Mouse (Mus musculus) hindbrain, embryonic 10.5 days (tissue): ENCODE measurements at regions not wholly inside any gene's neighbourhood (a gene's known extent, or its start where the extent isn't known, plus 50 kb on each side); places are given as distances from the start of the nearest gene placed in this dataset.

ENCODE experiments used
- DNase-seq: peaks from one replicate; pipeline ENCODE4 v3.0.0-alpha.2; 2017; ENCODE audit warnings: low spot score
- H3K27ac ChIP-seq: fragments of 300-500 bp; sonication (generic); 2 replicates; pipeline ENCODE4 v1.5.1; 2016; ENCODE audit warnings: mild to moderate bottlenecking, moderate library complexity
- H3K27me3 ChIP-seq: fragments of 300-500 bp; sonication (generic); 2 replicates; pipeline ENCODE4 v1.6.1; 2016; ENCODE audit warnings: mild to moderate bottlenecking; ENCODE audit not compliant: poor library complexity, insufficient read depth, severe bottlenecking
- H3K36me3 ChIP-seq: fragments of 300-500 bp; sonication (generic); 2 replicates; pipeline ENCODE4 v1.6.1; 2016; ENCODE audit warnings: mild to moderate bottlenecking, moderate library complexity
- H3K4me1 ChIP-seq: fragments of 300-500 bp; sonication (generic); replicated peaks from 2 replicates; pipeline ENCODE4 v1.6.1; 2016; ENCODE audit warnings: mild to moderate bottlenecking
- H3K4me3 ChIP-seq: fragments of 300-500 bp; sonication (generic); 2 replicates; pipeline ENCODE4 v1.5.1; 2016; ENCODE audit warnings: mild to moderate bottlenecking, moderate library complexity
- H3K9me3 ChIP-seq: fragments of 300-500 bp; sonication (generic); 2 replicates; pipeline ENCODE4 v1.6.1; 2016; ENCODE audit warnings: mild to moderate bottlenecking, moderate library complexity
- WGBS: fragments of 180-500 bp; shearing (Covaris S2); methylation state at CpG from one replicate; pipeline ENCODE4 v1.1.7; 2016; 5-methylcytosine and 5-hydroxymethylcytosine counted together

GRCm38 (mm10) chr14:103404611-103405010 is 58.0 kb upstream of the Mycbp2 start:
- DNase-seq: no peak
- Histone ChIP-seq H3K9me3 (no peaks in the 10 kb centered on the region), H3K36me3 (no peaks in the 10 kb centered on the region), H3K27ac (no peak overlapping the region), H3K4me1 (no peaks in the 10 kb centered on the region), H3K27me3 (no peaks in the 10 kb centered on the region), H3K4me3 (no peak overlapping the region)
- WGBS: 87% methylated on average over 2 of the region's 2 CpGs

DNA sequence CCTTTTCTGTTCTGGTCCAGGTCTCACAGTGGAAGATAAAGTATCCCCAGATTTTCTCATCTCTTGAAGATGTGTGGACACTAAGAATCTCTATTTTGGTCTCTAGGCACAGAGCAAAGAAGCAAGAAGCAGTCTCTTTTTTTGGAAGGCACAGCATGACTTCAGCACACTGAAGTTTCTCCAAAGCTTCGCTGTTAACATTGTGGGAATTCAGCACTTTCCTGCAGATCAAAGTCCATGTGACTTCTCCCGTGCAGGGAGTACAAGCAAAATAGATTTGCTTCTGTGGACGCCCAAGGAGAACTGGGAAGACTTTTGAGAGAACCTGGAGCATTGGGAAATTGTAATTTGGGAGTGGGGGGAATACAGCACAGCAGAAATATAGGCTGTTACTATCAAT is 56.4 kb upstream of the Mycbp2 start:
- H3K36me3 ChIP-seq: no peaks in the 10 kb centered on the region
- WGBS: 69% methylated on average over 3 of the region's 3 CpGs
- H3K27me3 ChIP-seq: no peaks in the 10 kb centered on the region
- DNase-seq: no peak
- H3K4me3 ChIP-seq: no peak overlapping the region
- no peak overlapping the region for H3K27ac ChIP-seq
- H3K9me3 ChIP-seq: no peaks in the 10 kb centered on the region
- no peaks in the 10 kb centered on the region for H3K4me1 ChIP-seq

- Histone ChIP-seq H3K27ac (no peak overlapping the region), H3K4me3 (no peak overlapping the region), H3K27me3 (no peaks in the 10 kb centered on the region), H3K4me1 (no peaks in the 10 kb centered on the region), H3K36me3 (no peaks in the 10 kb centered on the region), H3K9me3 (no peaks in the 10 kb centered on the region)
- no peak for DNase-seq
- WGBS: 81% methylated on average over 2 of the region's 2 CpGs
These were observed 55.4 kb upstream of the Mycbp2 start for GRCm38 (mm10) chr14:103401983-103402382.

DNA sequence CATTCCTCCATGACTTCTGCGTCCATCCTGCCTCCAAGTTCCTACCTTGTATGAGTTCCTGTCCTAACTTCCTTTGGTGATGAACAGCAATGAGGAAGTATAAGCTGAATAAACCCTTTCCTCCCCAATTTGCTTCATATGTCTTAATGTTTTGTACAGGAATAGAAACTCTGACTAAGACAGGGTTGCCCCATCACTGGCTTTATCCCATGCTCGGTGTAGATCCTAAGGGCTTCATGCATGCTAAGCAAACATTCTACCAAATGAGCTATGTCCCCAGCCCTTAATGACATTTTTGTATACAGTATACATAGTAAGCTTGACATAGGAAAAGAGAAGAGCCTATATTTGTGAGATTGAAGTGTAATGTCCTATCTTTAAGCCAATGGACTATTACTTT is 54.7 kb upstream of the Mycbp2 start:
- H3K27ac ChIP-seq: no peak overlapping the region
- no peaks in the 10 kb centered on the region for H3K27me3 ChIP-seq
- H3K4me3 ChIP-seq: no peak overlapping the region
- no peaks in the 10 kb centered on the region for H3K4me1 ChIP-seq
- no peak for DNase-seq
- WGBS: 91% methylated on average over 2 of the region's 2 CpGs
- H3K9me3 ChIP-seq: no peaks in the 10 kb centered on the region
- no peaks in the 10 kb centered on the region for H3K36me3 ChIP-seq

- DNase-seq: no peak
- no peak overlapping the region for H3K27ac ChIP-seq
- no peaks in the 10 kb centered on the region for H3K9me3 ChIP-seq
- no peaks in the 10 kb centered on the region for H3K36me3 ChIP-seq
- no peak overlapping the region for H3K4me3 ChIP-seq
- H3K27me3 ChIP-seq: no peaks in the 10 kb centered on the region
- no peaks in the 10 kb centered on the region for H3K4me1 ChIP-seq
- WGBS: 100% methylated on average over 1 of the region's 1 CpGs
These were observed 51.8 kb upstream of the Mycbp2 start for GRCm38 (mm10) chr14:103398401-103398800.
